Mouse (Mus musculus): ENCODE measurements at regions not wholly inside any gene's neighbourhood (a gene's known extent, or its start where the extent isn't known, plus 50 kb on each side); places are given as distances from the start of the nearest gene placed in this dataset.

GRCm38 (mm10) chr4:45673081-45673819, 125.6 kb upstream of the Aldh1b1 start:
- TF ChIP-seq CTCF (IDR thresholded peaks at IDR 0.05; ENCODE audit: low read depth) = no peak
- TF ChIP-seq EP300 (optimal IDR thresholded peaks at IDR 0.05) = no peak

All from stomach, postnatal 0 days (tissue).